Mouse (Mus musculus): ENCODE measurements around the gene Anxa6.

DNA sequence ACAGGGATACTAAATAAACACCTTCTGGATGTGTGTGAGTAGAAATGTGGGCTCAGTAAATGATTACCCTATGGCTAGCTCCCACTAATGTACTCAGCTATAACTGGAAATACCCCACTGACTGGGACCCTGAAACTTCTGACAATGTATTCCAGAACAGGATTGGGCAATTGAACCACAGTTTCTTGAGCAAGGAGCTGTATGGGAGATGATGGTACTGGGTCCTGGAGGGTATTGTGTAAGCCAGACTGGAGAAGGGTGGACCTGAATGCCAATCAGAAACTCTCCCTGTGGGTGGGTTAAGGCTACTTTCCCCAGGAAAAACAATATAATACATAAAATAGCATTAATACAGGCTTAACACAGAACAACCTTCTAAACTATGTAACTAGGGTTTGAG, 43.3 kb downstream of the Anxa6 start:
- TF ChIP-seq CTCF (IDR thresholded peaks at IDR 0.05; ENCODE audit: extremely low read depth, insufficient read depth, low read length): no peak
- TF ChIP-seq POLR2A (IDR thresholded peaks at IDR 0.05; ENCODE audit: extremely low read depth, insufficient read depth, low read length): no peak
